Mouse (Mus musculus) kidney, adult 18-20 months (tissue): Measurements from ENCODE around the gene Hrk.

Source experiments
- DNase-seq: peaks from one replicate; pipeline ENCODE4 v3.0.0; 2021

The Hrk gene

DNA sequence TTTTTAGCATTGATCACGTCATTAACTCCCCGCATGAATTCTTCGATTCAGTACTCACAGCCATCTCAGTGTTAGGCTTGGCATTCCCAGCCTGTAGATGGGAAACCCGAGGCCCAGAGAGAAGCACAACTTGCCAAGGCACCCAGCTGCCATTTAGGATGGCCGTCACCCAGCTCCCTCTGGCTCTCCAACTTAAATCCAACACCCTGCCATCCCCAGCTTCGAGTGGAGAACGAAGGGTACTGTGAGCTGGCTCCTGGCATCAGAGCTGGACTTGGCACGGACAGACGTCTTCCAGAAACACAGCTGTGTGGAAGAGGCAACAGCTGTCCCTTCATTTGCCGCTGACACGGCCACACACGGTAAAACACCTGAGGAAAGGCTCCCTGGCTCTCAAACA is at the start of gene Hrk:
TSS of gene Hrk (plus strand) at position 68 of the 400 bp plus-strand sequence.
- no peak for DNase-seq

DNA sequence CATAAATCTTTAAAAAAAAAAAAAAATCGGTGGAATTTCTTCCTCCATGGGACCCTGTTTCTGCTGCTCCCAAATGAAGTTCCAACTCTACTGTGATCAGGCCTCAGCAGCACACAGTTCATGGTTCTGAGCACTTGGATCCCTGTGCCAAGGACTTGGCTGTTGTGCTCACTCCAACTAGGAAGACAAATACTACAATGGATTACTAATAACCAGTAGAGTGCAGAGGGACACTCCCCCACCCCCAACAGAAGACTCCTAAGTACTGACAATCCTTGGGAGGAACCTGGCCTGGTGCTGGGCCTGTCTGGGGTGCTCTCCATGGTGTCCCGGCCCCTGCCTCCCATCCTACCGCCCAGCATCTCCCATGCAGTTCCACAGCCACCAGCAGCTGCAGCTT is 46.1 kb upstream of the Hrk start:
- no peak for DNase-seq

DNA sequence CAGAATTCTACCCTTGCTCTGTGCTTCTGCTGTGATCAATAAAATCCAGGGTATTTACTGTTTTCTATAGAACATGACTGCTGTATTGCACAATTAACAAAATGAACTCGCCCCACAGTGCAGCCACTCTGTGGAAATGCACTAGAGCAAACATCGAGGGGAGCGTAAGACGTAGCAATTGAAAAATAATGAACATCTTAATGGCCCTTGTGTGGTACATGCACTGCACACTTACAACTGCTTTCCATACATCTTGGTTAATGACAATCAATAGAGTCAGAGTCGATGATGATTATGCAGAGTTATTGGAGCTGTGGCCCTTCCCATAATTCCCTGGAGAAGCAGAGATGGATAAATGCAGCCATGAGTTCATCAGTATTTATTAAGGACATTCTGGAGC is 45.5 kb upstream of the Hrk start:
- DNase-seq: no peak

DNA sequence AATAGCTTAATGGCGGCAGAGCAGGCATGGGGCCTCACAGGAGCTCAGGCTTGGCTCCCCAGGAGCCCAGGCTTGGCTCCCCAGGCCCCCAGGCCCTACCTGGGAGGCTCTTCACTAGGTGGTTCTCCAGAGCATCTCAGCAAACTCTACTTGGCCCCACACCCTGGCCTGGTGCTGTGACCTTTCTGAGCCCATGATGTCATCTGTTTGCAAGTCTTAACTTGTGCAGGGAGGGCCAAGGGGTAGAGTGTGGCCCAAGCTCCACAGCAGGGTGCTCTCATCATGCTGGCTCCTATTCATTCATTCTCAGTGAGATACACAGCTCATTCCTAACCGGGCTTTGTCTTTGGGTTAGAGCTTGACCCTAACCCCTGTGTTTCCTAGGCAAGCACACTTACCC is 43.8 kb upstream of the Hrk start:
- no peak for DNase-seq

DNA sequence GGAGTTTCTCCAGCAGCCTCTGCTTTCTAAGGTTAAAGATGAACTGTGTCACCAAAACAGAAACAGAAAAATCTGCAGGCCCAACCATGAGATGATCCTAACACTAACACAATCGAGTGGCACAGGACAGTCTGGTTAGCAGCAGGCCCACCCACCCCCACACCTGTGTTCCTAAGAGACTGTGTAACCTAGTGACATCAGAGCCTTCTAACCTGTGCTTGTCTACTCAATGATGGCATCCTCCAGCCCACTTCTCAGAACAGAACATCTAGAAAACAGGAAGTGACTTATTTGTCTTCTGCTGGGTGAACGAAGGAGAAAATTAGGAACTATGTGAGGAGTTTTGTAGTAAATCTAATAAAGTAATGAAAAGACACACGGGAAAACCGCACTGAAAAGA is 42.5 kb upstream of the Hrk start:
- DNase-seq: no peak

DNA sequence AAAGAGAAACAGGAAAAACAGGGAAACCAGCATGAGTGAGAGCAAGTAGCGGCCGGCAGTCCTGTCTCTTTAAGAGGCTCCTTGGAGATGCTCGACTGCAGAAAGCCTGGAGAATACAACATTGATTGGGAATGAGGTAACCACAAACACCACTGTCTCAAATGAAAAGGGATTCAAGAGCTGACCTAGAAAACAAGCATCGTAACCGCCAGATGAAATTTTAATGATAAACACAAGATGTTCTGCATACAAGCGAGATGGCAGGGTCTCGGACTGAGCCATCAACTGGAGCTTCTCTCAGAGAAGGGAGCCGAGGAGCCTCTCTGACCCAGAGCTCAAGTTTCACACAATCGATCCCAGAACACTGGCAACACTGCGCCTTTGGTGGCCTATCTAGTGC is 41.4 kb upstream of the Hrk start:
- DNase-seq: no peak

DNA sequence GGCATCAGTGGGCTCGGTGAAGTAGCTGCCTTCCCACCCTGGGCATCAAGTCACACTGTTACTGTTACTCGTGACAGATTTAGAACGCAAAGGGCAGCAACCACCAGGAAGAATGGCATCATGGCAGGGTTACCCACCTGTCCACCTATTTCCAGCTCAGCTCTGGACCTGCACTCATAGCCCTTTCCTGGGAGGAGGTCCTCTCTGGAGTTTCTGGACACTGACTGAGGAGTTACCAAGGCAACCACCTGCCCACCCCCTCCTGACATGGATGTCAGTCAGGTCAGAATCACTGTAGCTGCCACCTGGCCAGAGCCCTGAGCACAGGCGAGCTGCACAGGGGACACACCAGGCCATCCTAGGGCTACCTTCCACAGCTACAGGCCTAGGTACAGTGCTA is 37.8 kb upstream of the Hrk start:
- no peak for DNase-seq

DNA sequence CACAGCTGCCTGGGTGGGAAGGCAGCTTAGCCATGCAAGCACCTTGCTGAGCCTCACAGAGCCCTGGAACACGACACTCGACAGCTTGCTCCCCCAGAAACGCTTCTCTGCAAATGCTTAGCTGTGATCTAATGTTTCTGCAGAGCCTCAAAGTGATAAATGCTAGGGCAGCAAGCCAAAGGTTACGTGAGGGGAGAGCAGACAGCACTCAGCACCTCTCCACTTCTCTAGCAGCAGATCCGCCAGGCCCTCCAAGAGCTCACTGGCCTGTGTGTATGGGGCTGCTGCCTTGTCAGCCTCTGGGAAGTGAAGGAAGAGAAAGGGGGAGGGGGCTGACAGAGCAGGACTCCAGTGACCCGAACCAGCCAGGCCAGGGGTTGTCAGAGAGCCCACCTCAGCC is 36.2 kb upstream of the Hrk start:
- no peak for DNase-seq

DNA sequence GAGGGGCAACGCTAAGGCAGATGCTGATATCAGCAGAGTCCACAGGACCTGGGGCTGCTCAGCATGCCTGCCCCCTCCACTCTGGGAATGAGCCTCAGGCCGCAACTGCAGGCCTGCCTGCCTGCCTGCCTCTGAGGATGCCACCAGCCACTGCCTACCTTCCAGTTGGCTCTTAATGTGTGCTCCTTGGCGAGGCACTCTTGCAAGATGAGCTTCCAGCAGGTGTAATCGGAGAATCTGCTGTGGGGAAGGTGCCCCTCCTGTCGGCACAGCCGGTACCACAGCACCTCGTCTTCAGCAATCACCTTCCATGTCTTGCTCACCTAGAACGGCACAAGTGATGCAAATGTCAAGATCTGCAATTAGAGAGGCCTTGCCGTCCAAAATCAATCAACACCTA is 35.8 kb upstream of the Hrk start:
- no peak for DNase-seq

DNA sequence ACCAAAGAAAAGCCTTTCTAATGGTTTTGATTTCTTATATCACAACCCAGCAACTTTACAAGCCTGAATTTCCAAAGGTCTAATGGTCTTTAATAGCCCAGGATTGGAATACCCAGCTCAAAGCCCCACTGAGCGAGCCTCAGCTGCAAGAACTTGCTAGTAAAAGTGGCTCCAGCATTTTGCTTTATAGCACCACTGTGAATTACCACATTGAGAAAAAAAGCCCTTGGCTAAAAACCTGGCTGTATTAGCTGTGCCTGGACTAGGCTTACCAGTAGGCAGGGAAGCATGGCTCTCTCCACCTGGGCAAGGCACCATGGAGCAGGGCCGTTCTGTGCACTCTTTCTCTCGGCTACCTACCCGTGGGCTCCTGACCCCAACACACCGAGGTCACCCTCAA is 28.1 kb upstream of the Hrk start:
- DNase-seq: no peak

DNA sequence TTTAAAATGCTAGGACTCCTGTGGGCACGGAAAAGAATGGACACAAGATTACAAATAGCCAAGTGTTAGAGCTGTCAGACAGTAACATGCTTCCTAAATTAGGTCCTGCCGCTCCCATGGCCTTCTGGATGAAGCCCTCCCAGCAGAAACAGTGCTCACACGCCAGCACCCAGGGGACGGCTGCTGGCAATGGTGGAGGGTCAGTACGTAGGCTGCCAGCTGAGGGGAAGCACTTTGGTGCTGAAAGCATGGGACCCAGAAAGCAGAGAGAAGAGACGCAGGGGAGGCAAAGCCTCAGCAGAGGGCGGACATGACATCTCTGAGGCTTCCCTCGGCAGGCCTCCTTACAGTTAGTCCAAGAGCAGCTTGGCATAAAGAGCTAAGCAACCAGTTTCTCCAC is 24.8 kb upstream of the Hrk start:
- no peak for DNase-seq

DNA sequence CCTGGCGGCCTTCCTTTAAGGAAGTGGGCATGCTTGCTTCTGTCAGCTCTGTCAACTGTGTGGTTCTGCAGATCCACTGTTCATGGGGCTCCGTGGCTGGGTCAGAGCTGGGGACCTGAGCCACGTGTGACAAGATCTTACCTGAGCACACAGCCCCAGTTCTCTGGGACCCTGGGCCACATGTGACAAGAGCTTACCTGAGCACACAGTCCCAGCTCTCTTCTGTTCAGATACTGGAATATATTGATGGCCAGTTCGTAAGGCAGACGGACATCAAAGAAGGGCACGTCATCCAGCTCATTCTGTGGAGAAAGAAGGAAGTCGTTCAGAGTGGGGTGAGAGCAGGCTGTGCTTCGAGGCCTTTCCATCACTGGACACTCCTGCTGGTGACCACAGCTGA is 22.0 kb upstream of the Hrk start:
- DNase-seq: no peak

DNA sequence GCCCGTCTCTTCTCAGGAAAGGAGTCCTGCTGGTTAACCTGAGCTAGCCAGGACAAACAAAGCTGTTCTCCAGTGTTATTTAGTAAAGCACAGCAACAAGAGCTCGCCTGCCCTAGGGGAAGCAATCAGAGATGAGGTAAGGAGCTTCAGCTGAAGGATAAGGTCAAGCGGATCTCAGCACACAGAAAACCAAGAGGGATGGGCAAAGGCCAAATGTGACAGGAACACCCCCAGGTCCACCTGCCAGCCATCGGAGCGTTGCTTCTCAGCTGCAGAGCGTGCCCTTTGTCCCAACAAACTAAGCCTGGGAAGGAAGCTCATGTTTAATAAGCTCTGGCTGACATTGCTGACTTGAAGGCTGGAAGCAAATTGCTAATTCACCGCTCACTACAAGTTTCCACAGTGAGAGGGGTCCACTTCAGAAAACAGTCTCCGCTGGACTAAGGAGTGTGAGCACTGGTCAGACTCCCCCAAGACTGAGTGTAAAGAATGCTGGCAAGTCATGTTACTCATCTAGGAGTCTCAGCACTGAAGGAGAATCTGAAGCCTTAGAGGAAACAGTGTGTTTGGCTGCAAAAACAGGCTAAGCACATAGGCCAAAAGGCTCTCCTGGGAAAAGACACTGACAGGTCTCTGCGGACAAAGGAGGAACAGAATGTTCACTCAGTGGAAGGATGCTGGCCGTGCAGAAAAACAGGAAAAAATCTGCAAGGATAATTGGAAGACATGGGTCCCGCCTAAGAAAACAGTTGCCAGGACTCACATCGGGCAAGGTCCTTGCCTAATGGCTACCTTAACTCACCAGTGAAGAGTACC is 21.0 kb upstream of the Hrk start:
- DNase-seq: peak; percentile 62

DNA sequence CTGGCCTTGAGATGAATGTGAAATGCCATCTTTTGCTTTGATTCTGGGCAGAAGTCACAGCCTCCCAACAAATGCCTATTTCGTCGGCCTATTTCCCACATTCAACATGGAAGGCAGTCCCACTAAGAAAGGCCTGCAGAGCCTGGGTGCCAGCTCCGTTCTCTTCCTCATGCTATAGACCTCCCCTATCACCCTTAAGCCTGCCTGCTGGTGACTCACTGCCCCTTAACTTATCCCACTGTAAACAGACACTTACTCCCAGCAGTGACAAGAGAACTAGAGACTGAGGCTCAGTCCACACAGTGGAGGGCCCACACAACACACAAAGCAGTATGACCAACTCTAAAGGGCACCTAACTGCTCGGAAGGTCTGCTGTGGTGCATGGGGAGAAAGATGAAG is 20.1 kb upstream of the Hrk start:
- DNase-seq: no peak

DNA sequence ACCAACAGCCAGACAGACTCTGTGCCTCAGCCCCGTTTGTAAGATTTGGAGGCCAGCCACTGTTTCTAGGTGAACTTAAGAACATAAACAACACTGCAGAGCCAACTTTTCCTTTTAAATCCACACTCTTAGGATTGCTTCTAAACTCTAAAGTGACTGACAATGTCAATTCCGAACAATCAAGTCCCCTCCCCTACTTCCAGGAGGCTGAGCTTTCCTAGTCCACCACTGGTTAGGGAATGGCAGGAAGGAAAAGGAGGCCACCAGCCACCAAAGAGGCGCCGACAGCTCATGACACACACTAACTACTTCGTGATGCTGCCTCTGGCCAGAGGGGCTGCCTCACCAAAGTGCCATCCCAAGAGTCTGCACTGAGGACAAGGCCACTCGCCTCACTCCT is 19.7 kb upstream of the Hrk start:
- no peak for DNase-seq

DNA sequence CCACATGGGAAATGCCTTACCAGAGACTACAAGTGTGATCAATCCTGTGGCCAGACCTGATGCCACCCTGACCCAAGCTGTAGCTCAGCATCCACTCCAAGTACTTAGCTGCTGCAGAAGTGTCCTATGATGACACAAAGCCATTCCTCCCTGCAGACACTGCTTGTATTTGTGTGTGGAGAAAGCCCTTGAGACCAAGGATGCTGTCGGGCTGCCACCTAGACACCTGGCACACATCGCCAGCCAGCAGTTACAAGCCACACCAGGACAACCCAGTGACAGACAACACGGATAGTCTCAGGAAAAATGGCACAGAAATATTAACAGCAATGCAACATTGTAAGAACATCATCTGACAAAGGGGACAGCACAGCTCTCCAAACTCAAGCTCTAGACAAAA is 19.0 kb upstream of the Hrk start:
- DNase-seq: no peak

DNA sequence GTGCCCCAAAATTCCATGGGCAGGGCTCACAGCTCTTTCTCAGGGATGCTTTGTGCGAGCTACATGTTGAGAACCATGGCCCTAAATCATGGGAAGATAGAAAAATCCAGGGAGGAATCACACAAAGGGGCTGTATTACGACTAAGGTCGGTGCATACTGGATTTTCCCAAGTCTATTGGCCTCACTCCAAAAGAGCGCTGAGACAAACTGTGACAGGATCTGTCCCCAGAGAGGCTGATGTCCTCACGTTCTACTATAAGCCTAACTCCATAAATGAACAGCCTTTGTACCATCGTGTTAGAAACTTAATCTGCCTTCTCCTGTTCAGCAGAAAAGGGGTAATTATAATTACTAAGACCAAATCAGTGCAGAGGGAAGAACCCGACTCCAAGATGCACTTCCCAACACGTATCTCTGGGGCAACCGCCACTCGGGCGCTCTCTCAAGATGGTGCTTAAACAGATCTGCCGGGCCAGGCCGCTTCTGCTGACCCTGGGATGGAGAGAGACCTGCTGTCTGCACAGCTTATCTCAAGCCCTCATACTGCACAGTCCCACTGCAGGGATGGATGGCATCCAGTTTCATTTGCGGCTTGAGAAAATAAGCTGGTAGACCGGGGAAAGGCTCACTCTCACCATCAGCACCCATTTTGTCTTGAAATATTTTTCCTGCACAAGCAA is 18.3 kb upstream of the Hrk start:
- DNase-seq: no peak

DNA sequence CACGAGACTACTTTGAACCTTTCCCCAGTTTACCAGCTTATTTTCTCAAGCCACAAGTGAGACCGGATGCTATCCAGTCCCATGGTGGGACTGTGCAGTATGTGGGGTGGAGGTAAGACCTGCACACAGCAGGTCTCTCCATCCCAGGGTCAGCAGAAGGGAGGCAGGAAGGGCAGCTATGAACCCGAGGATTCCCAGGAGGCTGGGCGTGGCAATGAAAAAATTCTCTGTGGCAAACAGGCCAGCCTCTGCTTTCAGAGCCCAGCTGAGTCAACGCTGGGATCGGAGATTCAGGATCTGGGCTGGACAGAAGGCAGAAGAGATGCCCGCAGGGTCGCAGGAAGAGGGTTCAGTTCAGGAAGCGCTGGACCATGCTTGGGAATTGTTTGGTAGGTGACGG is 17.2 kb upstream of the Hrk start:
- DNase-seq: no peak

DNA sequence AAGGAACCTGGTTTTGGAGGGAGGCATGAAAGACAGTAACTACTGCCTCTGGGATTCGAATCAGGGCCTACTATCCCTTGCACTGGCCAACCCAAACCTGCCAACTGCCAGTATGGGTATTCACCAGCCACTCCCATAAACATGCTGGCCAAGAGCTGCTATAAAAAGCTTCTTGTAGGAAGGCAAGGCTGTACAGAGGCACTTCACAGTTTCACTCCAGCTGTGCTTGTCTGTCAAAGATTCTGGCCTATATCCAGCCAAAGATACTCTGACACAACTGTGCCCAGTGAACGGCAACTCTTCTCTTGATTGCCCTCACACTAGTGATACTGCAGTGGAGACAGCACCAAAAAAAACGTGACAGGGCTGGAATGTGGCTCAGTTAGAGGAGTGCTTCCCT is 14.7 kb upstream of the Hrk start:
- no peak for DNase-seq

DNA sequence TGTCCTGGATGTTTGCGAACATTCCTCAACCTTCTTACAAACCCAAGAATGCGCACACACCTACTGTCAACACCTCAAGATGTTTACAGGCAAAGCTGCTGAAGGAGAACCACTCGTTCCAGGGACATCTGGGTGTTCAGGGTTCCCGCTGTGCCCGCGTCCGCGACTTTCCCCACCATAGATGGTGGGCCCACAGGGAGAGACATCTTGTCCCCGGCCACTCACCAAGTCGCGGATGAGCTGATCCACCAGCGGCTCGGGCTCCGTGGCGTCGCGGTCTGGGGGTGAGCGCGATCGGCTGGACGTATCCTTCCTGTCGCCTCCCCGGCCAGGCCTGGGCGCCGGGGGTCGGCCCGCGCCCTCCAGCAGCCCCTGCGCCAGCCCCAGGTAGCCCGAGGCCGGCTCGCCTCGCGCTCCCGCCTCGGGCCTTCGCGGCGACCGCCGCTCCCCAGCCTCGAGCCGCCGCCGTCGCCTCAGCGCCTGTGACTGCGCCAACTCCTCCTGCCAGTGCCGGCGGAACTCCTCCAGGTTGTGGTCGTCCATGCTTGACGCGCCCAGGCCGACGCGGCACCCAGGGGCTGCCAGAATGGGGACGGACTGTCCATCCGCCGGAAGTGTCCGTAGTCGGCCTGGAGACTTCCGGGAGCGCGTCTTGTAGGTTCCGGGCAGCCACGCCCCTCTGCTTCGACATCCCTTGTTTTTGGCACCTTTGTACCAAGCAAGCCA is 9.4 kb upstream of the Hrk start, which contains the start of gene Fbxw8:
TSS of gene Fbxw8 (minus strand) at position 626 of the 726 bp plus-strand sequence.
- peak; percentile 89 for DNase-seq

DNA sequence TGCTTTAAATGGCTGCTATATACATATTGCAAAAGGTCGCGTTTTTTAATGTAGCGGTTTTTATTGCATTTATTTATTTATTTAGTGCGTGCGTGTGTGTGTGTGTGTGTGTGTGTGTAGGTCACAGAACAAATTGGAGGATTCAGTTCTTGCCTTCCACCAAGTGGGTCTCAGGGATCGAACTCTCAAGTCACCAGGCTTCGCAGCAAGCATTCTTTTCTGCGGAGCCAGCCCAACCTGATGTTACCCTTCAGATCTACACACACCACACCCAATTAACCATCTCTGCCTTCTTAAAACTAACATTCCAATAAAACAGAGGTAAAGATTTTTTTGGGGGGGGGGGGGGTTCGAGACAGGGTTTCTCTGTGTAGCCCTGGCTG is 8.9 kb upstream of the Hrk start:
- no peak for DNase-seq

DNA sequence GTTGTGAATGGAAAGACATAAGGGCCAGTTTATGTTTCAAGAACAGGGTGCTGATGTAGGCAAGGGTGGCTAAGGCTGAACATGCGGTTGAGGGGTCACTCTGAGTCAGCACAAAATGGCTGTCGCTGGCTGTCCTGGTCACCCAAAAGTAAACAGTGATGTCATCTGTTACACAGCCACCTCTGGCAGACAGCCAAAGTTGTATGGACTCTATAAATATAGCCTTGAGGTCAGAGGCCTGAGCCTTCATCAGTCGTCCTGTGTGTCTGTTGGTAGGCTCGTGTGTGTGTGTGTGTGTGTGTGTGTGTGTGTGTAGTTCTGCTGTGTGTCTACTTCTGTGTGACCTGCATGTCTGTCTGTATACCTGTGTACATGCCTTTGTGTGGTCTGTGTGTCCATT is 7.5 kb upstream of the Hrk start:
- DNase-seq: no peak

DNA sequence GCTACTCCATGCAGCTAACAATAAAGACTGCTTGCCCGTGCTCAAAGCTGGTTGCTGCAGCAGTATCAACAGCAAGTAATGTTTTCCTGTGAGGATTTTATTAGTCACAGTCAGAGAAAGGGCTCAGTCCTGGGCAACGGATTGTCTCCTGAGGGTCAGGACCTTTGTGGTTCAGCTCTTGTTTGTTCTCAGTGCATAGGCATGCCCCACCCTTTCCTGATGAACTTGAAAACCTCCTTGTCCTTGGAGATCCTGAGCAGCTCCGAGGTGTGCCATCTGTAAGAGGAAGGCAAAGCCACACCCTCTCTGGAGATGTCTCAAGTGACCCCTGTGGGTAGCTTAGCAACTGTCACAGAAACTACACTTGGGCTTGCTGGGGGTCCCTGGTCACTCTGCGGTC is 3.8 kb upstream of the Hrk start:
- no peak for DNase-seq

DNA sequence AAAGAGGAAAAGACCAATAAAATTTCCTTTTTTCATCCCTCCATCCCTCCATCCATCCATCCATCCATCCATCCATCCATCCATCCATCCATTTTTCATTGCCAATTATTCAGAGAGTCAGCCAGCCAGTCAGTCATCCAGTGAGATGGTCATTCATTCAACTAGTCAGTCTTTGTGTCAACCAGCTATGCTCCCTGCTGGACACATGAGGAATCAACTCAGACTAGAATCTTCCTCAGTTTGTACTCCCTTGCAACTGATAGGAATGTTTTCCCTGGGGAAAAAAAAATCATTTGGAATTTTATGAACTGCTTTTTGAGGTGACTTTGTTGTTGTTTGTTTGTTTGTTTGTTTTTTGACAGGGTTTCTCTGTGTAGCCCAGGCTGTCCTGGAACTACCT is 1.0 kb downstream of the Hrk start:
- DNase-seq: no peak
